Mouse (Mus musculus) liver, embryonic 14.5 days (tissue): ENCODE measurements around the gene 3110082J24Rik. TPM values are rescaled to one million over a fixed set of nuclear protein-coding genes. Genes with fewer than 3 reads are reported as not detected.

ENCODE experiments used
- ATAC-seq: fragments of 200-750 bp; cut with Nextera tagmentation; 2 replicates; pipeline ENCODE4 v1.8.0; 2017; ENCODE audit warnings: moderate number of reproducible peaks, mild to moderate bottlenecking, moderate library complexity; ENCODE audit not compliant: insufficient read depth
- DNase-seq, 3 experiments: peaks; one replicate each; pipeline ENCODE4 v3.0.0-alpha.2; 2012 to 2013; ENCODE audit warnings: low read depth in 3 of 3, low spot score in 3 of 3
- H3K27ac ChIP-seq: fragments of 300-500 bp; sonication (generic); 2 replicates; pipeline ENCODE4 v1.5.1; 2014; ENCODE audit warnings: moderate library complexity, mild to moderate bottlenecking, control low read depth, inconsistent platforms
- H3K27me3 ChIP-seq: fragments of 300-500 bp; sonication (generic); 2 replicates; pipeline ENCODE4 v1.6.1; 2014; ENCODE audit warnings: mild to moderate bottlenecking, low read length, moderate library complexity; ENCODE audit not compliant: control insufficient read depth, insufficient read depth
- H3K36me3 ChIP-seq: fragments of 300-500 bp; sonication (generic); replicated peaks from 2 replicates; pipeline ENCODE4 v1.6.1; 2014; ENCODE audit warnings: low read depth; ENCODE audit not compliant: control insufficient read depth, insufficient read depth
- H3K4me1 ChIP-seq, 2 experiments: fragments of 200-500 bp in 1 of 2; fragments of 300-500 bp in 1 of 2; sonication (generic) in 1 of 2; replicated peaks; 2 replicates each; pipeline ENCODE4 v1.6.1; 2012 to 2014; ENCODE audit warnings: antibody characterized with exemption in 1 of 2, inconsistent platforms in 1 of 2, low read length in 1 of 2; ENCODE audit not compliant: control insufficient read depth in 2 of 2, insufficient read depth in 2 of 2
- H3K4me2 ChIP-seq: fragments of 300-500 bp; sonication (generic); 2 replicates; pipeline ENCODE4 v1.6.1; 2014; ENCODE audit warnings: low read depth, mild to moderate bottlenecking, control low read depth, moderate library complexity
- H3K4me3 ChIP-seq, 2 experiments: fragments of 200-500 bp in 1 of 2; fragments of 300-500 bp in 1 of 2; sonication (generic) in 1 of 2; 2 replicates each; pipeline ENCODE4 v1.5.1; 2012 to 2014; ENCODE audit warnings: low read depth in 2 of 2, low read length in 2 of 2, mild to moderate bottlenecking in 2 of 2, control low read depth in 1 of 2, inconsistent platforms in 1 of 2, moderate library complexity in 1 of 2; ENCODE audit not compliant: insufficient read depth in 1 of 2
- H3K9ac ChIP-seq: fragments of 300-500 bp; sonication (generic); replicated peaks from 2 replicates; pipeline ENCODE4 v1.6.1; 2014; ENCODE audit warnings: mild to moderate bottlenecking, control low read depth, moderate library complexity
- H3K9me3 ChIP-seq: fragments of 300-500 bp; sonication (generic); 2 replicates; pipeline ENCODE4 v1.6.1; 2016; ENCODE audit warnings: low read length, mixed read lengths; ENCODE audit not compliant: control insufficient read depth
- CTCF ChIP-seq: IDR thresholded peaks from 2 replicates; pipeline ENCODE4 v1.5.1; 2016; ENCODE audit warnings: antibody characterized with exemption, low read depth, control low read depth
- EP300 ChIP-seq: IDR thresholded peaks from 2 replicates; pipeline ENCODE4 v1.6.1; 2016; ENCODE audit warnings: antibody characterized with exemption, low read depth
- WGBS: fragments of 180-500 bp; shearing (Covaris S2); extraction: QIAGEN DNeasy Blood & Tissue Kit; methylation state at CpG from one replicate; pipeline ENCODE4 v1.1.7; 2014; ENCODE audit not compliant: insufficient replicate concordance; 5-methylcytosine and 5-hydroxymethylcytosine counted together
- polyA plus RNA-seq, 2 experiments: library from polyadenylated mRNA; depleted of rRNA in 1 of 2; stranded (reverse) in 1 of 2; unstranded in 1 of 2; fragments of >200 nt; fragmentation: Nextera tagmentation in 1 of 2; extraction: Ambion mirVana in 1 of 2; gene quantifications; 2 replicates each; pipeline versions ENCODE4 v1.2.1 to v1.2.3; 2012 to 2014

3110082J24Rik gene
- polyA plus RNA-seq, 2 experiments = not detected

DNA sequence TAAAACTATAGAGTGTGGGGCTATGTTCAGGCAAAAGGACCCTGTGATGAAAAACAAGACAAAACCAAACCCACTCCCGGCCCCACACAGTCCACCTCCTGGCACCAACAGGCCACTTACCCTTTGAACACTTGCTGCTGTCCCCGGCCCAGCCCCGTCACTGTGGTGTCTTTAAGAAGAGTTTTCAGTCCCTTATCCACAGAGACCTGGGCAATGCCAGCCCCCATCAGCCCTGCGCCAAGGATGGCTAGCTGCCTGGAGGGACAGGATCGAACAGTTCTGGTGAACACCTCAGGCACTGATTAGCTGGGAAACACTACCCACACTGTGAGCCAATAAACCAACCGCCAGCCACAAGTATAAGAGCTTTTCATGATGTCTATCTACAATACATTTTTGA is 22.8 kb upstream of the 3110082J24Rik start:
- ATAC-seq (no peak), DNase-seq (no peak)
- TF ChIP-seq CTCF = no peak
- no peak for TF ChIP-seq EP300
- Histone ChIP-seq H3K4me2 (no peak overlapping the region), H3K4me1 (no peaks in the 10 kb centered on the region), H3K27me3 (no peaks in the 10 kb centered on the region), H3K36me3 (peaks cover 55% of the 10 kb centered on the region), H3K9ac (no peak overlapping the region), H3K4me3 (no peak overlapping the region), H3K9me3 (no peaks in the 10 kb centered on the region), H3K27ac (no peak overlapping the region)
- WGBS = 88% methylated on average over 6 of the region's 6 CpGs

DNA sequence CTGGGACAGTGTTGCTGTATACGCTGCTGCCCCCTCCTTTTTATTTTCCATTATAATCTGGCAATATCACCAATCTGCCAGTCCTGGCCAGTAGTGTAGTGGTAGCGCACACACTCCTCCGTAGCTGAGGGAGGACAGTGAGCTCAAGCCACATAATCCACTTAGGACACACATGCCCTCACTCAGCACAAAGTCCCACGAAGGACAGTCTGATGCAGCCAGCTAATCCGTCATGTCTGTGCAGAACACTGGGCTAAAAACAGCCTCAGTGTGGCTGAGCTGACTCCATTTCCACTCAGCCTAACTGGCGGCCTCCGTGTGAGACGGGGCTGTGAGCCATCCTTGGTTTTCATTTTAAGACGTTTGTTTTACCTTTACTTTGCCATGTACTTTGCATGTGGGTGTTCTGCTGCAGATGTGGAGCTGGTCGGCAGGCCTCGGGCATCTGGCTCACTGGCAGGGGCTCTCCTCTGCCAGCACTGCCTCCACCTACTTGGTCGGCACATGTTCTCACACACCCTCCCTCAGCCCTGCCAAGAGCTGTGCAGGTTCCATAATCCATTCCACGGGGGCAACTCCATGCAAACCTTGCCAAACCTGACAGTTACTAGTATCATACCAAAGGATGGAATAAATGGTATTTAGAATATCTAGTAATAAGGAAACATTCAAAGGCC is 22.2 kb upstream of the 3110082J24Rik start:
- Histone ChIP-seq H3K4me1 (no peaks in the 10 kb centered on the region), H3K36me3 (peaks cover 57% of the 10 kb centered on the region), H3K9ac (no peak overlapping the region), H3K9me3 (no peaks in the 10 kb centered on the region), H3K4me3 (no peak overlapping the region), H3K27me3 (no peaks in the 10 kb centered on the region), H3K4me2 (no peak overlapping the region), H3K27ac (no peak overlapping the region)
- WGBS = 88% methylated on average over 13 of the region's 13 CpGs
- TF ChIP-seq EP300 (no peak), CTCF (no peak)
- DNase-seq (no peak), ATAC-seq (no peak)

DNA sequence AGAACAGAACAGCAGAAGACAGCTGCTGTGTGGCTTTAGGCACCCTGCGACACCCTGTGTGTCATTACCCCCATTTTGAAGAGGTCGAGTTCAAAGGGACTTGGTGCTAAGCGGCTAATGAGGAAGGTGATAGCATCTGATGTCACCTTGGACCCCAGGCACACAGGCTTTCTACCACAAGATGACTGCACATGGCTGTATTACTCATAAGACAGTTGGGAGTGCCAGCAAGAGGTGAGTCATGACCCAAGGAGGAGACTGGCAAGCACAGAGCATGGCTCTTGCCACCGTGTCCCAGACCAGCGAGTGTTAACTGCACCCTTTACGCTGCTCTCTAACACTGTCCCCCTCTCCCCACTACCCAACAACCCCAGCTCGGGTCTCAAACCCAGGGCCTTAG is 20.9 kb upstream of the 3110082J24Rik start:
- no peaks in the 10 kb centered on the region for H3K4me1 ChIP-seq
- ATAC-seq = no peak
- TF ChIP-seq EP300 (no peak), CTCF (no peak)

DNA sequence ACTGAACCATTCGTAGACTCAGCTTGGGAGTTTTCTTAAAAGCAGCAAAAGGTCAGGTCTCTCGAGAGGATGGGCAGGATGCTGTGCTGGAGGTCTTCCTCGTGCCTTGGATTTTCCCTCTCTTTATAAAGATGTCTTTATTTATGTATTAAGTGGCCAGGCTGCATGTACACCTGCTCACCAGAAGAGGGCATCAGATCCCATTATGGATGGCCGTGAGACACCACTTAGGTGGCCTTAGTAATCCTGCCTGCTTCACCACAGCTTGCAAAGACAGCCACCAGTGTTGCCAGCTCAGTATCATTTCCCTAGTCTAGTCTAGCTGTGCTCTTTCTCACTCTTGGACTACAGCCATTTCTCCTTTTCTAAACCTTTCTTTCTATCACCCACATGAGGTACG is 19.7 kb upstream of the 3110082J24Rik start:
- TF ChIP-seq EP300 = no peak
- peak; percentile 87 for TF ChIP-seq CTCF
- whole genome bisulfite sequencing = 46% methylated on average over 5 of the region's 5 CpGs
- Histone ChIP-seq H3K4me1 (no peaks in the 10 kb centered on the region), H3K9me3 (no peaks in the 10 kb centered on the region), H3K27me3 (no peaks in the 10 kb centered on the region), H3K27ac (no peak overlapping the region), H3K36me3 (peaks cover 58% of the 10 kb centered on the region), H3K4me2 (no peak overlapping the region), H3K4me3 (no peak overlapping the region), H3K9ac (no peak overlapping the region)
- DNase-seq (peak in 2 of 3 experiments; percentile 10 to 16), ATAC-seq (no peak)

More for the DNA sequence above, 20.9 kb upstream of the 3110082J24Rik start:
- Histone ChIP-seq H3K4me3 (no peak overlapping the region), H3K27me3 (no peaks in the 10 kb centered on the region), H3K9ac (no peak overlapping the region), H3K27ac (no peak overlapping the region), H3K9me3 (no peaks in the 10 kb centered on the region), H3K4me2 (no peak overlapping the region), H3K36me3 (peaks cover 54% of the 10 kb centered on the region)
- WGBS = 89% methylated on average over 7 of the region's 7 CpGs
- DNase-seq = no peak

DNA sequence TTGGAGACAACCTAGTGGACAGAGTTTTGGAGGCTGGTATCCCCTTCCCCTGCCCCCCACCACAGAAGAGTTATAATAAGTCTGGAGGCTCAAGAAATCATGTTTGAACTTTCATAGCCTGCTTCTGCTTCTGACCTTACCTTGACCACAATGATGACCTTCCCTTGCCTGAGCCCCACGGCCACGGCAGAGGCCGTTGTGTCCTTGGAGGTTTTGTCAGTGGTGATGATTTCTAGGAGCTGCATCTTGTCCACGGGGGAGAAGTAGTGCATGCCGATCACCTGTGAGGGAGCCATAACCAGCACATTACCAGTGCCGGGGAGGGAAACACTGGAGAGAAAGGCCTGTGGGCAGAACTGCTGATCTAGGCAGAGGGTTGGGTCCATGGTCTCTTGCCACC is 16.6 kb upstream of the 3110082J24Rik start:
- 81% methylated on average over 6 of the region's 6 CpGs for WGBS
- no peak overlapping the region for H3K27ac ChIP-seq
- DNase-seq = no peak

More for the DNA sequence above, 16.6 kb upstream of the 3110082J24Rik start:
- Histone ChIP-seq H3K9me3 (no peaks in the 10 kb centered on the region), H3K27me3 (no peaks in the 10 kb centered on the region), H3K4me2 (no peak overlapping the region), H3K4me3 (no peak overlapping the region), H3K36me3 (peaks cover 54% of the 10 kb centered on the region), H3K4me1 (no peaks in the 10 kb centered on the region), H3K9ac (no peak overlapping the region)
- TF ChIP-seq CTCF (no peak), EP300 (no peak)
- no peak for ATAC-seq
